Mouse (Mus musculus): ENCODE measurements at regions not wholly inside any gene's neighbourhood (a gene's known extent, or its start where the extent isn't known, plus 50 kb on each side); places are given as distances from the start of the nearest gene placed in this dataset.

DNA sequence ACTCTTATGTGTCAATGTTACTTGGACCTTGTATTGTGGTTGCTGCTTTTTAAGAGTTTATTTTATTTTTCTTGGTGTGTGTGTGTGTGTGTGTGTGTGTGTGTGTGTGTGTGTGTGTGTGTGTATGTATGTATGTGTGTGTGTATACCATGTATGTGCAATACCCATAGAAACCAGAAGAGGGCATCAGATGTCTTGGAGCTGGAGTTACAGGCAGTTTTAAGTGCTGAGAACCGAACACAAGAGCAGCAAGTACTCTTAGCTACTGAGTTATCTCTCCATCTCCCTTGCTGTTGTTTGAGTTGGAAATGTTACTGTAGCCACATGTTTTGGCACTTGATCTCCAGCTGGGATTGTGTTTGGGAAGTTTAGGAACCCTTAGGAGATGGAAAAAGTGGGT is 78.5 kb upstream of the Gm4791 start:
- H3K9me3 ChIP-seq (replicated peaks; ENCODE audit: insufficient read depth, low read length) = no peaks in the 10 kb centered on the region
- DNase-seq (ENCODE audit: low read depth, low spot score) = peak; percentile 5
- no peak overlapping the region for H3K4me3 ChIP-seq (ENCODE audit: control insufficient read depth in 1 of 2, insufficient read depth in 1 of 2, low read depth in 2 of 2, low read length in 2 of 2)
- no peak overlapping the region for H3K27ac ChIP-seq (ENCODE audit: control insufficient read depth, low read depth, low read length)
- H3K79me2 ChIP-seq (ENCODE audit: control insufficient read depth, insufficient read depth, low read length, poor library complexity) = no peaks in the 10 kb centered on the region
- no peaks in the 10 kb centered on the region for H3K27me3 ChIP-seq (ENCODE audit: control insufficient read depth in 1 of 2, insufficient read depth in 2 of 2, low read length in 2 of 2)
- no peaks in the 10 kb centered on the region for H3K36me3 ChIP-seq (ENCODE audit: control insufficient read depth in 1 of 2, insufficient read depth in 2 of 2, low read length in 2 of 2)
- no peak for TF ChIP-seq ZC3H11A (IDR thresholded peaks at IDR 0.05; ENCODE audit: low read depth, low read length)
- no peak for TF ChIP-seq POLR2AphosphoS2 (IDR thresholded peaks at IDR 0.05; ENCODE audit: low read length)
- TF ChIP-seq CTCF (IDR thresholded peaks at IDR 0.05 in 2 of 3, conservative IDR thresholded peaks at IDR 0.05 in 1 of 3; ENCODE audit: control insufficient read depth in 1 of 3, insufficient read depth in 1 of 3, low read depth in 2 of 3, low read length in 3 of 3, poor library complexity in 1 of 3, severe bottlenecking in 1 of 3) = peak in 1 of 3 experiments; percentile 5; a peak in 2 of 6 replicates
- TF ChIP-seq RAD21 (IDR thresholded peaks at IDR 0.05; ENCODE audit: low read depth, low read length) = peak; percentile 11; the same call in 1 of the 2 replicates
- no peak for TF ChIP-seq TBP (IDR thresholded peaks at IDR 0.05; ENCODE audit: low read depth, low read length)
- no peak for TF ChIP-seq NELFE (IDR thresholded peaks at IDR 0.05; ENCODE audit: low read depth, low read length)
- no peak for TF ChIP-seq MXI1 (IDR thresholded peaks at IDR 0.05; ENCODE audit: low read depth, low read length)
- no peak for TF ChIP-seq ETS1 (IDR thresholded peaks at IDR 0.05; ENCODE audit: low read depth, low read length)
- no peak for TF ChIP-seq TCF12 (IDR thresholded peaks at IDR 0.05; ENCODE audit: low read depth, low read length)
- TF ChIP-seq MAZ (IDR thresholded peaks at IDR 0.05; ENCODE audit: low read depth, low read length) = no peak
- no peak for TF ChIP-seq HCFC1 (IDR thresholded peaks at IDR 0.05; ENCODE audit: low read depth, low read length)
- no peak for TF ChIP-seq TAL1 (IDR thresholded peaks at IDR 0.05; ENCODE audit: low read length)
- TF ChIP-seq ELF1 (IDR thresholded peaks at IDR 0.05; ENCODE audit: low read depth, low read length) = no peak
- no peak for TF ChIP-seq BHLHE40 (IDR thresholded peaks at IDR 0.05; ENCODE audit: borderline replicate concordance, low read depth, low read length)
- TF ChIP-seq E2F4 (IDR thresholded peaks at IDR 0.05; ENCODE audit: borderline replicate concordance, low read depth, low read length) = no peak
- H3K9ac ChIP-seq (ENCODE audit: control insufficient read depth, low read depth, low read length, poor library complexity, severe bottlenecking) = no peak overlapping the region
- no peaks in the 10 kb centered on the region for H3K4me1 ChIP-seq (ENCODE audit: control insufficient read depth in 1 of 2, insufficient read depth in 2 of 2, low read length in 2 of 2)

DNA sequence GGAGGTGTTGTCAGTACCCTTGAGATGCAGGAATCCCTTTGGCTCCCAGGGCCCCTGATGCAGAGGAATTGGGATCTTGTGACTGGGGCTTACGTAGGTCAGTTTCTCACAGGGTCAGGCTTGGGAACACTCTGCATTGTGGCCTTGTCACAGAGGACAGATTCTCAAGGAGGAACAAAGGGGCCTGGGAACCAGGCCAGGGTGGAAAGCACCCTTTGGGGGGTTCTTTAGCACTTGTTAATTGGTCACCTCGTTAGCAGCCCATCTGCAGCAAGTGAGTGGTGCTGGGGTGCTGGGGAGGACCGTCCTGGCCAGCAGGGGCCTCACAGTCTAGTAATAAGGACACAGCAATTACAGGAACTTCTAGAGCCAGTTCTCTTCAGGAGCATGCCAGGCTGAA is 85.3 kb upstream of the Gm4791 start:
- no peak overlapping the region for H3K9ac ChIP-seq (ENCODE audit: control insufficient read depth, low read depth, low read length, poor library complexity, severe bottlenecking)
- H3K4me1 ChIP-seq (ENCODE audit: control insufficient read depth in 1 of 2, insufficient read depth in 2 of 2, low read length in 2 of 2) = no peaks in the 10 kb centered on the region
- H3K27me3 ChIP-seq (ENCODE audit: control insufficient read depth in 1 of 2, insufficient read depth in 2 of 2, low read length in 2 of 2) = no peaks in the 10 kb centered on the region
- H3K79me2 ChIP-seq (ENCODE audit: control insufficient read depth, insufficient read depth, low read length, poor library complexity) = no peaks in the 10 kb centered on the region
- H3K4me3 ChIP-seq (ENCODE audit: control insufficient read depth in 1 of 2, insufficient read depth in 1 of 2, low read depth in 2 of 2, low read length in 2 of 2) = no peak overlapping the region
- no peaks in the 10 kb centered on the region for H3K9me3 ChIP-seq (replicated peaks; ENCODE audit: insufficient read depth, low read length)
- H3K27ac ChIP-seq (ENCODE audit: control insufficient read depth, low read depth, low read length) = no peak overlapping the region
- no peaks in the 10 kb centered on the region for H3K36me3 ChIP-seq (ENCODE audit: control insufficient read depth in 1 of 2, insufficient read depth in 2 of 2, low read length in 2 of 2)
- no peak for DNase-seq (ENCODE audit: low read depth, low spot score)
- TF ChIP-seq KAT2A (conservative IDR thresholded peaks at IDR 0.05; ENCODE audit: low read depth, low read length) = no peak
- no peak for TF ChIP-seq RAD21 (IDR thresholded peaks at IDR 0.05; ENCODE audit: low read depth, low read length)
- no peak for TF ChIP-seq MYC (IDR thresholded peaks at IDR 0.05; ENCODE audit: low read depth, low read length)
- no peak for TF ChIP-seq CHD1 (IDR thresholded peaks at IDR 0.05; ENCODE audit: low read depth, low read length)
- no peak for TF ChIP-seq GABPA (IDR thresholded peaks at IDR 0.05; ENCODE audit: low read depth, low read length)
- no peak for TF ChIP-seq POLR2AphosphoS2 (IDR thresholded peaks at IDR 0.05; ENCODE audit: low read length)
- no peak for TF ChIP-seq POLR2AphosphoS5 (IDR thresholded peaks at IDR 0.05; ENCODE audit: borderline replicate concordance, low read depth, low read length)
- no peak for TF ChIP-seq ZC3H11A (IDR thresholded peaks at IDR 0.05; ENCODE audit: low read depth, low read length)
- no peak for TF ChIP-seq MYB (IDR thresholded peaks at IDR 0.05; ENCODE audit: low read depth, low read length)
- TF ChIP-seq MAFK (IDR thresholded peaks at IDR 0.05; ENCODE audit: borderline replicate concordance, low read depth, low read length) = no peak
- no peak for TF ChIP-seq ZNF384 (IDR thresholded peaks at IDR 0.05; ENCODE audit: low read depth, low read length)
- TF ChIP-seq MAX (IDR thresholded peaks at IDR 0.05; ENCODE audit: low read length) = no peak

Measured in MEL (cell line).